Mouse (Mus musculus): ENCODE measurements around the gene Ulk4. TPM values are rescaled to one million over a fixed set of nuclear protein-coding genes. Genes with fewer than 3 reads are reported as not detected.
A peak's percentile ranks its signal among the peaks of the same experiment; 100 is the strongest.

Ulk4 gene
- polyA plus RNA-seq, 1 experiment from 2014 or later: 32.8 TPM

DNA sequence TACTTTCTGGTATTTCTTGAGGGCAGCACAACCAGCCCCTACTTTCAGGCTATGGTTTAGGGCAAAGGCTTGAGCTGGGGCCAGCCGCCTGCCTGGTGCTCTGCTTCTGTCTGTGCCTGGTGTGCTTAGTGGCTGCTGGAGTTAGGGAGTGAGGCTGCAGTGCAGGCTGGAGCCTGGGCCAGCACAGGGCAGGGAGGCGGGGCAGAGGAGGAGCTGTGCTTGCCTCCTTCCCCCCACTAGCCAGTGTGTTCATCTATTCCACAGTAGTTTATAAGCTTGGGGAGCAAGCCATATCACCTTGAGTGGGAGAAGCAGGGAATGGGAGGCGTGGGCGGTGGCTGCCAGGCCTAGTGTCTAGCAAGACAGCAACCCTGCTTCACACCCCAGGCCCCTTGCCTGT lies 313.9 kb downstream of the Ulk4 start:
- no peaks in the 10 kb centered on the region for H3K27me3 ChIP-seq
- WGBS (ENCODE audit: insufficient replicate concordance): 82% methylated on average over 4 of the region's 4 CpGs
- H3K27ac ChIP-seq (replicated peaks): no peak overlapping the region
- H3K4me1 ChIP-seq (replicated peaks): peaks cover 29% of the 10 kb centered on the region
- no peaks in the 10 kb centered on the region for H3K9me3 ChIP-seq (replicated peaks)
- no peak for ATAC-seq (ENCODE audit: insufficient read depth)
- no peak overlapping the region for H3K4me2 ChIP-seq
- H3K9ac ChIP-seq: no peak overlapping the region
- H3K4me3 ChIP-seq (replicated peaks): no peak overlapping the region
- H3K36me3 ChIP-seq (replicated peaks): peaks cover 99% of the 10 kb centered on the region

- no peaks in the 10 kb centered on the region for H3K9me3 ChIP-seq (replicated peaks)
- 45% methylated on average over 3 of the region's 3 CpGs for WGBS (ENCODE audit: insufficient replicate concordance)
- no peak overlapping the region for H3K9ac ChIP-seq
- H3K4me3 ChIP-seq (replicated peaks): no peak overlapping the region
- no peaks in the 10 kb centered on the region for H3K27me3 ChIP-seq
- 0 out of 2 replicates have a peak overlapping the region, but pooled peaks have one; percentile 19 for H3K27ac ChIP-seq (replicated peaks)
- no peak for ATAC-seq (ENCODE audit: insufficient read depth)
- H3K4me1 ChIP-seq (replicated peaks): peaks cover 29% of the 10 kb centered on the region
- no peak overlapping the region for H3K4me2 ChIP-seq
- H3K36me3 ChIP-seq (replicated peaks): peaks cover 100% of the 10 kb centered on the region
Observed at GRCm38 (mm10) chr9:120961969-120962700, 314.9 kb downstream of the Ulk4 start.

- Histone ChIP-seq H3K4me3 (replicated peaks) (no peak overlapping the region), H3K27me3 (no peaks in the 10 kb centered on the region), H3K4me1 (replicated peaks) (peaks cover 29% of the 10 kb centered on the region), H3K27ac (replicated peaks) (0 out of 2 replicates have a peak overlapping the region, but pooled peaks have one; percentile 19), H3K36me3 (replicated peaks) (peaks cover 100% of the 10 kb centered on the region), H3K9me3 (replicated peaks) (no peaks in the 10 kb centered on the region), H3K4me2 (no peak overlapping the region), H3K9ac (no peak overlapping the region)
- WGBS (ENCODE audit: insufficient replicate concordance): 44% methylated on average over 3 of the region's 3 CpGs
- no peak for ATAC-seq (ENCODE audit: insufficient read depth)
Observed at GRCm38 (mm10) chr9:120961466-120961865, 315.5 kb downstream of the Ulk4 start.

DNA sequence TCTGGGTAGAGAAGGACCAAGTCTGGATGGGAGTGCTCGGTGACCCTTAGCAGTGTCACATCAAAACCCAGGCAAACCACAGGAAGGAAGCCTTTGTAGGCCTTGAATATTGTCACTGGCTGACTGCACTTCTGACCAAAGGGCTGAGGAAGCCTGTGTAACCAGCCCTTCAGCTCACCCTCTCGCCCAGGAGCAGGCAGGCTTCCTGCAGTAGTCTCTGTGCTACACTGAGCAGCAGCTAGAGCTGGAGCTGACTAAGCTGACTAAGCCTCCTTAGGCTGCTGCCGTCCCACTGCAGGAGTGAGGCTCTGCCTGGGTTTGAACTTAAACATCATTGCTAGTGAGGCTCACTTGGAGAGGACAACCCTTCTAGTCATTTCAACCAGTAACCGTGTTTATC lies 316.4 kb downstream of the Ulk4 start:
- no peak overlapping the region for H3K4me3 ChIP-seq (replicated peaks)
- H3K9ac ChIP-seq: no peak overlapping the region
- no peak for ATAC-seq (ENCODE audit: insufficient read depth)
- WGBS (ENCODE audit: insufficient replicate concordance): 37% methylated on average over 4 of the region's 4 CpGs
- H3K4me2 ChIP-seq: no peak overlapping the region
- no peak overlapping the region for H3K27ac ChIP-seq (replicated peaks)
- H3K9me3 ChIP-seq (replicated peaks): no peaks in the 10 kb centered on the region
- H3K4me1 ChIP-seq (replicated peaks): peaks cover 29% of the 10 kb centered on the region
- H3K36me3 ChIP-seq (replicated peaks): peaks cover 100% of the 10 kb centered on the region
- no peaks in the 10 kb centered on the region for H3K27me3 ChIP-seq

DNA sequence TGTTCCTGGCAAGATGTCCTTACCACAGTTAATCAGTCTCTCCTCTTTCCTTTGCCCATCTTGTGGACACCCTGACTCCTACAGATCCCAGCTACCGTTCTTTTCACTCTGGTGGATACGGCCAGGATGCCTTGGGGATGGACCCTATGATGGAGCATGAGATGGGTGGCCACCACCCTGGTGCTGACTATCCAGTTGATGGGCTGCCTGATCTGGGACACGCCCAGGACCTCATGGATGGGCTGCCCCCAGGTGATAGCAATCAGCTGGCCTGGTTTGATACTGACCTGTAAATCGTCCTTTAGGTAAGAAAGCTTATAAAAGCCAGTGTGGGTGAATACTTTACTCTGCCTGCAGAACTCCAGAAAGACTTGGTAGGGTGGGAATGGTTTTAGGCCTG lies 317.8 kb downstream of the Ulk4 start:
- no peaks in the 10 kb centered on the region for H3K27me3 ChIP-seq
- ATAC-seq (ENCODE audit: insufficient read depth): no peak
- H3K4me2 ChIP-seq: no peak overlapping the region
- 67% methylated on average over 4 of the region's 4 CpGs for WGBS (ENCODE audit: insufficient replicate concordance)
- peaks cover 100% of the 10 kb centered on the region for H3K36me3 ChIP-seq (replicated peaks)
- no peaks in the 10 kb centered on the region for H3K9me3 ChIP-seq (replicated peaks)
- H3K4me1 ChIP-seq (replicated peaks): peaks cover 29% of the 10 kb centered on the region
- H3K27ac ChIP-seq (replicated peaks): no peak overlapping the region
- H3K4me3 ChIP-seq (replicated peaks): no peak overlapping the region
- H3K9ac ChIP-seq: no peak overlapping the region

DNA sequence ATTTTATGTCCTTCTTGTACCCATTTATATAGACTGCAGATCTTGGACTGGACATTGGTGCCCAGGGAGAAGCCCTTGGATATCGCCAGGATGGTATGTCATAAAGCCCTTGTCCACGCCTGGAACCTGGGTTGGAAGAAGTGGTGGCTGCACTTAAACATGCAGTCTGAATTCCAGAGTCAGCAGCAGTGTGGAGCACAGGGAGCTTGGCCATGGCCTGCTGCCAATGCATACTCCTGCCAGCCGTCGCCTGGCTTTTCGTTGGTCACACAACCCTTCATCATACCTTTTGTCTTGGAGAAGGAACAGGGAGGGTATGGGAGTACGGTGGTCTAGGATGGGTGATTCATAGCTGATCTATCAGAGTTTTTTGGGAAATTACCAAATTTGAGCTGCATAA lies 318.4 kb downstream of the Ulk4 start:
- Histone ChIP-seq H3K9me3 (replicated peaks) (no peaks in the 10 kb centered on the region), H3K4me3 (replicated peaks) (no peak overlapping the region), H3K27me3 (no peaks in the 10 kb centered on the region), H3K4me2 (no peak overlapping the region), H3K4me1 (replicated peaks) (peaks cover 29% of the 10 kb centered on the region), H3K9ac (no peak overlapping the region), H3K27ac (replicated peaks) (no peak overlapping the region), H3K36me3 (replicated peaks) (peaks cover 100% of the 10 kb centered on the region)
- 86% methylated on average over 6 of the region's 6 CpGs for WGBS (ENCODE audit: insufficient replicate concordance)
- no peak for ATAC-seq (ENCODE audit: insufficient read depth)

GRCm38 (mm10) chr9:120958051-120958450 lies 318.9 kb downstream of the Ulk4 start:
- H3K4me2 ChIP-seq: no peak overlapping the region
- H3K9ac ChIP-seq: no peak overlapping the region
- no peak overlapping the region for H3K27ac ChIP-seq (replicated peaks)
- no peaks in the 10 kb centered on the region for H3K27me3 ChIP-seq
- no peak for ATAC-seq (ENCODE audit: insufficient read depth)
- peaks cover 100% of the 10 kb centered on the region for H3K36me3 ChIP-seq (replicated peaks)
- no peak overlapping the region for H3K4me3 ChIP-seq (replicated peaks)
- no peaks in the 10 kb centered on the region for H3K9me3 ChIP-seq (replicated peaks)
- WGBS (ENCODE audit: insufficient replicate concordance): 85% methylated on average over 5 of the region's 5 CpGs
- peaks cover 28% of the 10 kb centered on the region for H3K4me1 ChIP-seq (replicated peaks)

GRCm38 (mm10) chr9:120951947-120952346 lies 325.1 kb downstream of the Ulk4 start:
- H3K4me2 ChIP-seq: no peak overlapping the region
- WGBS (ENCODE audit: insufficient replicate concordance): 83% methylated on average over 3 of the region's 3 CpGs
- peaks cover 81% of the 10 kb centered on the region for H3K36me3 ChIP-seq (replicated peaks)
- no peak overlapping the region for H3K27ac ChIP-seq (replicated peaks)
- no peaks in the 10 kb centered on the region for H3K9me3 ChIP-seq (replicated peaks)
- no peaks in the 10 kb centered on the region for H3K27me3 ChIP-seq
- H3K4me1 ChIP-seq (replicated peaks): peaks cover 25% of the 10 kb centered on the region
- no peak for ATAC-seq (ENCODE audit: insufficient read depth)
- H3K4me3 ChIP-seq (replicated peaks): no peak overlapping the region
- H3K9ac ChIP-seq: no peak overlapping the region

DNA sequence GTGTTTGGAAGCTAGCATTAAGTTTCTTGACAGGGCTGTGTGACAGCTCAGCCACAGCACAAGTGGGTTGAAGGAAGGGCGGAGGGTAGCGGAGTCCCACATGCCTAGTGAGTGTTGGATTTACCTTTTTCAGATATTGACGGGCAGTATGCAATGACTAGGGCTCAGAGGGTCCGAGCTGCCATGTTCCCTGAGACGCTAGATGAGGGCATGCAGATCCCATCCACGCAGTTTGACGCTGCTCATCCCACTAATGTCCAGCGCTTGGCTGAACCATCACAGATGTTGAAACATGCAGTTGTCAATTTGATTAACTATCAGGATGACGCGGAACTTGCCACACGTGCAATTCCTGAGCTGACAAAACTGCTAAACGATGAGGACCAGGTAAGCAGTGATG lies 326.2 kb downstream of the Ulk4 start:
- H3K4me2 ChIP-seq: no peak overlapping the region
- 85% methylated on average over 12 of the region's 12 CpGs for WGBS (ENCODE audit: insufficient replicate concordance)
- peaks cover 27% of the 10 kb centered on the region for H3K4me1 ChIP-seq (replicated peaks)
- no peak overlapping the region for H3K4me3 ChIP-seq (replicated peaks)
- H3K36me3 ChIP-seq (replicated peaks): peaks cover 70% of the 10 kb centered on the region
- no peak overlapping the region for H3K27ac ChIP-seq (replicated peaks)
- H3K9me3 ChIP-seq (replicated peaks): no peaks in the 10 kb centered on the region
- ATAC-seq (ENCODE audit: insufficient read depth): no peak
- H3K9ac ChIP-seq: no peak overlapping the region
- no peaks in the 10 kb centered on the region for H3K27me3 ChIP-seq

DNA sequence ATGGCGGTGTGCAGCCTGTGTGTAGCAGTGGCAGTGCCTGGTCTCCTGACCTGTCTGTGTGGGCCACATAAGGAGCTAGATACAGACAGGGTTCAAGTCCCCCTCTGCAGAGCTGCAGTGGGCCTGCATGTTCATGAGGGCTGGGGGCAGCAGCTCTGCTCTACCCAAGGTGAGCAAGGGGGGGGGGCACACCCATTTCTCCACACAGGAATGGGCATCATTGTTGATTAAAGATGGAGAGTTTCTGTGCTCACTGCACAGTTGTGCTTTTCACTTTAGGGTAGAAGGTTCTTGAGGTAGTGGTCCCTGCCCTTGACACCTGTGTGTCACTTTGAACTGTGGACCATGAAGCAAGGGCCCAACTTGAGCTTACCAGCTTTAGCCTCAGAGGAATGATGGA lies 328.2 kb downstream of the Ulk4 start:
- no peak for ATAC-seq (ENCODE audit: insufficient read depth)
- Histone ChIP-seq H3K4me2 (no peak overlapping the region), H3K9ac (no peak overlapping the region), H3K27me3 (no peaks in the 10 kb centered on the region), H3K4me3 (replicated peaks) (no peak overlapping the region), H3K4me1 (replicated peaks) (peaks cover 44% of the 10 kb centered on the region), H3K27ac (replicated peaks) (no peak overlapping the region), H3K36me3 (replicated peaks) (peaks cover 51% of the 10 kb centered on the region), H3K9me3 (replicated peaks) (no peaks in the 10 kb centered on the region)
- 82% methylated on average over 1 of the region's 1 CpGs for WGBS (ENCODE audit: insufficient replicate concordance)

DNA sequence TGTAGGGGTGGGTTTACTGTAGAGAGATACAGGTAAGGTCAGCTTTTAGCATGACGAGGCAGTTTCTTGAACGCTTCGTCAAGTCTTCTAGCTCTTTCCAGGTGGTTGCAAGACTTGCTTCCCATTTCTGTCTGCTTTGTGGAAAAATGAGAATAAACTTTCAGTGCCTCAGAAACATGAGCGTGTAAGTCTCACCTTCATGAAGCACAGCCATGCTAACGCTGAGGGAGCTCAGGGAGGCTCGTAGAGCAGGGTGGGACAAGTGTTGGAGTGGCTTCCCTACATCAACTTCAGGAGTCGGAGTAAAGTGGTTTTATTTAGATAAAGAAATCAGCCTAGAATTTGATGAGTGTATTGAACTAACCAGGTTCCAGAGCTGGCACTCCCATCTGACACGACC lies 330.9 kb downstream of the Ulk4 start:
- peaks cover 35% of the 10 kb centered on the region for H3K36me3 ChIP-seq (replicated peaks)

DNA sequence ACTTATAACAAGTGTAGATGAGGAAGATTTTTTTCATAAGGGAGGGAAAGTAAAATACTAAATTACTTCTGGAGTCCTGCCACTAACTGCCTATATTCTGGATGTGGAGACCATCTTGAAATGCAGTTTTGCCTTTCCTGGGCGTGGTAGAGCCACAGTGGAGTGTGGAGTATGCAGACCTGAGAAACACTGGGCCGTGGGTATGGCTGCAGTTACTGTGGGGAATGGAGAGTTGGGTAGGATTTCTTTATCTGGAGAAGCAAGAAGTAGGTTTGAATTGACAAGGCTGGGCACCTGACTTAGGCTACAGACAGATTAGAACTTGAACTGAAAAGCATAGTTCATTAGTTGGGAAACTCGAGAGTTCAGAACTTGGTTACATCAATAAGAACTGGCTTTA lies 332.8 kb downstream of the Ulk4 start:
- ATAC-seq (ENCODE audit: insufficient read depth): peak; percentile 38; the same call in 1 of the 2 replicates
- H3K4me2 ChIP-seq: 0 out of 2 replicates have a peak overlapping the region, but pooled peaks have one; percentile 13
- H3K4me1 ChIP-seq (replicated peaks): peaks cover 77% of the 10 kb centered on the region
- H3K27ac ChIP-seq (replicated peaks): no peak overlapping the region
- WGBS (ENCODE audit: insufficient replicate concordance): 22% methylated on average over 3 of the region's 3 CpGs
- peaks cover 27% of the 10 kb centered on the region; the same call in 1 of the 2 replicates for H3K36me3 ChIP-seq (replicated peaks)
- no peak overlapping the region for H3K4me3 ChIP-seq (replicated peaks)
- H3K27me3 ChIP-seq: no peaks in the 10 kb centered on the region
- no peak overlapping the region for H3K9ac ChIP-seq
- H3K9me3 ChIP-seq (replicated peaks): no peaks in the 10 kb centered on the region

More for the DNA sequence above, 330.9 kb downstream of the Ulk4 start:
- Histone ChIP-seq H3K27ac (replicated peaks) (no peak overlapping the region), H3K4me2 (no peak overlapping the region), H3K4me1 (replicated peaks) (peaks cover 62% of the 10 kb centered on the region), H3K4me3 (replicated peaks) (no peak overlapping the region), H3K9ac (no peak overlapping the region), H3K27me3 (no peaks in the 10 kb centered on the region), H3K9me3 (replicated peaks) (no peaks in the 10 kb centered on the region)
- ATAC-seq (ENCODE audit: insufficient read depth): no peak
- 70% methylated on average over 8 of the region's 8 CpGs for WGBS (ENCODE audit: insufficient replicate concordance)

All from liver, embryonic 15.5 days (tissue).